26 mouse cellular contexts compared by ENCODE assay signal in genomic region chr3:130432818-130433217, GRCm38 (mm10).
DNase-seq lines count a peak whose midpoint lies in the region; ATAC-seq and TF ChIP-seq lines count a peak whose summit lies in the region.
"Had no signal": no experiment of that assay in that cellular context is flagged by ENCODE, and none has a peak within 500 bp of the region (broad histone marks: within the 10 kb centered on the region; RNA-seq: fewer than 3 reads in every experiment).

No protein-coding gene starts in this region.

- WGBS in lung, adult 2 months = 70% methylated on average over 5 of the region's 5 CpGs

- intact Hi-C loops in left cerebral cortex, postnatal 10 days (cut with DNase I) = no loop called here

- H3K4me1 ChIP-seq in lung, adult 2 months (ENCODE audit: control insufficient read depth, insufficient read depth, low read length) = no peaks in the 10 kb centered on the region
- H3K4me1 ChIP-seq: heart, embryonic 12.5 days; hindbrain, embryonic 10.5 days; midbrain, embryonic 12.5 days; neural tube, embryonic 12.5 days had no signal

- peak; percentile 55 for ATAC-seq in megakaryocyte progenitor cell, adult 5-6 weeks (replicated peaks; ENCODE audit: poor library complexity)
- ATAC-seq: forebrain, embryonic 14.5 days; hindbrain, embryonic 16.5 days; intestine, embryonic 16.5 days; liver, postnatal 0 days had no signal

- TF ChIP-seq POLR2A in lung, adult 2 months (IDR thresholded peaks at IDR 0.05; ENCODE audit: borderline replicate concordance, extremely low read depth, low read depth, low read length) = no peak

- DNase-seq in left cerebral cortex, adult 18-20 months (ENCODE audit: low spot score in 2 of 2) = peak; percentile 9 to 37
- no peak for DNase-seq in left cerebral cortex, postnatal 10 days (ENCODE audit: extremely low spot score in 1 of 2, low spot score in 2 of 2)
- DNase-seq in brain, adult 2 months (ENCODE audit: low read depth, low spot score) = peak; percentile 41
- DNase-seq in fibroblast of lung, adult 2 months (ENCODE audit: low read depth) = peak; percentile 72
- DNase-seq in lung, adult 2 months = no peak
- DNase-seq in cerebellum, adult 11-12 months = no peak
- DNase-seq: adrenal gland, adult 2 months; cerebellum, adult 2 months; cerebellum, postnatal 25 days; embryo, embryonic 11 days; heart, postnatal 10 days; kidney, adult 9 months; kidney, postnatal 14 days; liver, postnatal 0 days; lung, postnatal 10 days; thymus, postnatal 14 days had no signal

- no peak for TF ChIP-seq CTCF in lung, adult 2 months (IDR thresholded peaks at IDR 0.05; ENCODE audit: insufficient read depth, low read length)

- H3K4me3 ChIP-seq in lung, adult 2 months (replicated peaks; ENCODE audit: extremely low read depth, low read depth, low read length) = no peak overlapping the region
- H3K4me3 ChIP-seq: embryonic facial prominence, embryonic 13.5 days; heart, embryonic 12.5 days; hindbrain, embryonic 10.5 days; limb, embryonic 12.5 days; midbrain, embryonic 12.5 days; neural tube, embryonic 12.5 days had no signal

Comparison
In these comparisons a context has a peak if more than half of its experiments do, and no peak if none do; other contexts are left out.
1. DNase-seq: peak in left cerebral cortex, adult 18-20 months (2 of 2), brain, adult 2 months (single experiment) and fibroblast of lung, adult 2 months (single experiment); none in left cerebral cortex, postnatal 10 days (0 of 2), lung, adult 2 months (single experiment) and cerebellum, adult 11-12 months (single experiment).